Mouse (Mus musculus) C3H10T1/2 (cell line): ENCODE measurements around the gene Suclg1. TPM values are rescaled to one million over a fixed set of nuclear protein-coding genes. Genes with fewer than 3 reads are reported as not detected.

ENCODE experiments used
- polyA plus RNA-seq, 2 experiments: library from polyadenylated mRNA; unstranded; fragments of >200 nt; fragmentation: generic; extraction: Trizol; gene quantifications; one replicate each; pipeline ENCODE4 v1.2.1; 2012; ENCODE audit warnings: missing spikeins in 2 of 2

Gene Suclg1
- 10 to 100 TPM; 78.4 to 90.4 TPM for polyA plus RNA-seq

DNA sequence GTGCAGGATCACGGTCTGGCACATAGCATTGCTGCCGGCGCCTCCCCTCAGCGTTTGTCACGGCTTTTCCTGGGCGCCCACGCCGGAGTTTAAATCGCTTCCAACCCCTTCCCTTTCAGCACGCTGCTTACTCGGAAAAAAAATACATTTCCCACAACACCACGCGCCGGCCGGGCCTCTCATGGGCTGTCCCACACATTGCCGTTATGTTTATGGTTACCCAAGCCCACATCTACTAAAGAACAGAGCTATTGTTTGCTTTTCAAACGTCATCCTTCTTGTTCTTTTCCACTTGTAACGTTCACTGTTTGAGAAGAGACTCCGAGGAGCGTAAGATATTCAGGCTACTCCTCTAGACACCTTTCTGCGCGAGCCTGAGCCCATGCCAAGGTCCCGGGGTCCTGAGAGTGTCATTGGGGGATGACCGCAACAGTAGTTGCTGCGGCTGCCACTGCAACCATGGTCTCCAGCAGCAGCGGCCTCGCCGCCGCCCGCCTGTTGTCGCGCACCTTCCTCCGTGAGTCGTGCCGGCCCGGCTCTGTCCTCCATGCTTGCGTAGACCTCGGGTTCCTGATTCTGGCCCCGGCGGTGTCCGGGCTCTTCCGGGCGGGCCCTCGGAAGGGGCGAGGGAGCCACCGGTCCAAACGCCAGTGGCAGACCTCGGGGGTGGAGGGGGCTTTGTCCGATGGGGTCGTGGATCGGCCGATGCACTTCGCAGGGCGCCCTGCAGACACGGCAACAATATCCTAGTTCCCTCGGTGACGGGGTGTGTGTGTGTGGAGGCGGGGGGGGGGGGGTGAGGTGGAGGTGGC, at the start of gene Suclg1:
TSS of gene Suclg1 (plus strand) at position 146 of the 812 bp plus-strand sequence.

DNA sequence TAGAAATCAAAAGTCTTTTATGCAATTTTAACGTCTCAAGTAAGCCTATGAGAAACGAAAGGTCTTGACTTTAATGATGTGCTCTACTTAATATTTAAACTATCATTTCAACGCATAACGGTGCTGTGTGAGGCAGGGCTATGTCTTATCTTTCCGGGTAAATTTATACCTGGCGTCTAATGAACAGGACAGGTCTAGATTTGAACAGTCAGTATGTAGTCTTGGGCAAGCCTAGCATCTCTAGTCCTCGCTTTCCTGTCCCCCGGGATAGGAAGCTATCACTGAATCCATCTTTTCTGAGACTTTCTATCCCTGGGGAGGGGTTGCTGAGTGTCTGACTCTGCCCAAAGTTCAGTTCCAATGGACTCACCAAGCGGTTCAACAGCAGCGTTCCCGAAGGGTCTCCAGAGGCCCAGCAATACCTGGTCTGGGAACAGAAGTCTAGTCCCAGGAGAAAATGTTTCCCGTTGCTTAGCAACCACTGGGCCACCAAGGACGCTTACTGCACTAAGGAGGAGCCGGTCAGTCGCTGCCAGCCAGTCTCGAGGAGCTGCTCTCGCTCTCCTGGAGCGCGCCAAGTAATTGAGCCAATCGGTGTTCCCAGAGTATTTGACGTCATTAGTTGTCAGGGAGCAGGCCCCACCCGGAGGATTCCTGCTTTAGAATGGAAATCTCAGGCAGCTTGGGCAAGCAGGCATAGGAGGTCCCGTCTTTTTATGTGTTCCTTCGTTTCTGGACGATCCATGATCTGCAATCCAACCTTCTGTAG, 26.8 kb upstream of the Suclg1 start, which contains the start of gene Dnah6:
TSS of gene Dnah6 (minus strand) at position 463 of the 769 bp plus-strand sequence.

Other genes starting within 250 kb of the Suclg1 start
- gene Dnah6, start 26.7 kb upstream of the Suclg1 start, polyA plus RNA-seq, result under 1 TPM in 1 of 2 experiments, not detected in 1; 0.01 TPM
- not detected for gene 4931417E11Rik, start 221.3 kb downstream of the Suclg1 start, polyA plus RNA-seq